Mouse (Mus musculus): ENCODE data around the gene Ehd2. TPM values are rescaled to one million over a fixed set of nuclear protein-coding genes. Genes with fewer than 3 reads are reported as not detected.
A peak's percentile ranks its signal among the peaks of the same experiment; 100 is the strongest.
"Not testable (repeated sequence)": the region's sequence is repeated elsewhere in the genome, so short reads cannot be mapped to it uniquely, and the experiment has no call there.

The Ehd2 gene
- total RNA-seq, 2 experiments from 2014 or later: 110 to 126 TPM

- DNase-seq: peak; percentile 90
These were observed 21.4 kb downstream of the Ehd2 start, which contains the start of gene Nop53 for GRCm38 (mm10) chr7:15945721-15946536. Gene Nop53, minus strand, starts transcription at chr7:15946074.

- no peak for DNase-seq
These were observed 22.2 kb downstream of the Ehd2 start for GRCm38 (mm10) chr7:15945211-15945610.

GRCm38 (mm10) chr7:15944311-15944710 is 23.1 kb downstream of the Ehd2 start:
- no peak for DNase-seq

GRCm38 (mm10) chr7:15938621-15939020 is 28.7 kb downstream of the Ehd2 start:
- DNase-seq: no peak

GRCm38 (mm10) chr7:15937491-15937890 is 29.9 kb downstream of the Ehd2 start:
- no peak for DNase-seq

- DNase-seq: peak; percentile 28
These were observed 33.7 kb downstream of the Ehd2 start for GRCm38 (mm10) chr7:15933437-15934359.

- DNase-seq: no peak
These were observed 35.7 kb downstream of the Ehd2 start for GRCm38 (mm10) chr7:15931635-15932034.

- no peak for DNase-seq
These were observed 36.8 kb downstream of the Ehd2 start for GRCm38 (mm10) chr7:15930543-15930942.

- DNase-seq: peak; percentile 66
These were observed 37.5 kb downstream of the Ehd2 start for GRCm38 (mm10) chr7:15929910-15930309.

- DNase-seq: peak; percentile 85
These were observed 45.1 kb downstream of the Ehd2 start, which contains the start of gene Selenow for GRCm38 (mm10) chr7:15922220-15922773. Gene Selenow, minus strand, starts transcription at chr7:15922402.

GRCm38 (mm10) chr7:15921796-15922195 is 45.6 kb downstream of the Ehd2 start:
- peak; percentile 31 for DNase-seq

GRCm38 (mm10) chr7:15920645-15921190 is 46.6 kb downstream of the Ehd2 start:
- no peak for DNase-seq

GRCm38 (mm10) chr7:15919947-15920346 is 47.4 kb downstream of the Ehd2 start:
- no peak for DNase-seq

GRCm38 (mm10) chr7:15918371-15918770 is 49.0 kb downstream of the Ehd2 start:
- DNase-seq: no peak

GRCm38 (mm10) chr7:15916996-15917395 is 50.4 kb downstream of the Ehd2 start:
- no peak for DNase-seq

GRCm38 (mm10) chr7:15916134-15916723 is 51.1 kb downstream of the Ehd2 start:
- no peak for DNase-seq

GRCm38 (mm10) chr7:15915695-15916094 is 51.7 kb downstream of the Ehd2 start:
- not testable (repeated sequence) for DNase-seq

- DNase-seq: no peak
These were observed 52.6 kb downstream of the Ehd2 start for GRCm38 (mm10) chr7:15914751-15915150.

- peak; percentile 41 for DNase-seq
These were observed 53.1 kb downstream of the Ehd2 start for GRCm38 (mm10) chr7:15914252-15914651.

- peak; percentile 81 for DNase-seq
These were observed 55.2 kb downstream of the Ehd2 start for GRCm38 (mm10) chr7:15912183-15912582.

GRCm38 (mm10) chr7:15910521-15910920 is 56.8 kb downstream of the Ehd2 start:
- DNase-seq: no peak

Measured in gastrocnemius, postnatal 10 days (tissue).